Mouse (Mus musculus): ENCODE measurements around the gene Ust.

DNA sequence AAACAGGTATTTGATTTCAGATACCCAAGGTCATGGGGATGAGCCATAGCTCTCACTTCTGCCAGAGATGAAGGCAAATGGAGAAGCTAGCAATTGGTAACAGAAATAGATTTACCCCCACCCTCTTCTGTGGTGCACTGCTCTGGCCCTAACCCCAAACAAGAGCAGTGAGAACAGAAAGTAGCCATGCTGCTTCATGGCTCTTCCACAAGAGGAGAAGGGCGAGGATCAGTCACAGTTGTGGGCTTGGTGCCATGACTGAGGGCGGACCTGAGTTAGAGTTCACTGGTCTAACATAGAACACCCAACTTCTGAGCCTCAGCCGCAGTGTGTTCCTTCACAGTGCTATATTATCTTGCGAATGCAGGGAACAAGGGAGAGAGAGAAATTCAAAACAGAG, 13.8 kb downstream of the Ust start:
- no peak for TF ChIP-seq POLR2A (IDR thresholded peaks at IDR 0.05; ENCODE audit: low read depth, low read length)
- no peak for TF ChIP-seq CTCF (IDR thresholded peaks at IDR 0.05; ENCODE audit: borderline replicate concordance, insufficient read depth, low read length)
